Mouse (Mus musculus): ENCODE data around the gene Slc39a7. TPM values are rescaled to one million over a fixed set of nuclear protein-coding genes. Genes with fewer than 3 reads are reported as not detected.

Slc39a7 gene
- polyA plus RNA-seq, 1 experiment = 207 TPM

GRCm38 (mm10) chr17:34032806-34033205 is 1.3 kb upstream of the Slc39a7 start:
- H3K79me2 ChIP-seq (ENCODE audit: control insufficient read depth, insufficient read depth) = peaks cover 39% of the 10 kb centered on the region
- TF ChIP-seq POLR2AphosphoS2 (IDR thresholded peaks at IDR 0.05; ENCODE audit: insufficient read length, low read depth) (no peak), POLR2A (IDR thresholded peaks at IDR 0.05; ENCODE audit: insufficient read length, low read depth) (no peak), MAX (IDR thresholded peaks at IDR 0.05; ENCODE audit: low read depth) (no peak), E2F4 (IDR thresholded peaks at IDR 0.05; ENCODE audit: insufficient read depth) (no peak), CEBPB (IDR thresholded peaks at IDR 0.05; ENCODE audit: insufficient read depth, poor library complexity, severe bottlenecking) (no peak), MYOG (IDR thresholded peaks at IDR 0.05; ENCODE audit: control insufficient read depth in 1 of 3, insufficient read depth in 1 of 3, insufficient read length in 2 of 3, low read depth in 2 of 3) (no peak), MYOD1 (IDR thresholded peaks at IDR 0.05; ENCODE audit: control insufficient read depth in 1 of 3, insufficient read length in 2 of 3, low read depth in 2 of 3) (no peak)
- peak overlapping the region; percentile 71 for H3ac ChIP-seq (ENCODE audit: control insufficient read depth, insufficient read length)
- H3K4me2 ChIP-seq (ENCODE audit: low read depth) = peak overlapping the region; percentile 88
- peak overlapping the region; percentile 99 for H3K4me3 ChIP-seq
- H3K27me3 ChIP-seq (ENCODE audit: control insufficient read depth, insufficient read depth, insufficient read length) = no peaks in the 10 kb centered on the region
- H3K36me3 ChIP-seq (ENCODE audit: control insufficient read depth, insufficient read depth) = peaks cover 17% of the 10 kb centered on the region

GRCm38 (mm10) chr17:34032174-34032632 is 721 bp upstream of the Slc39a7 start:
- TF ChIP-seq USF1 (IDR thresholded peaks at IDR 0.05; ENCODE audit: low read depth) (no peak), E2F4 (IDR thresholded peaks at IDR 0.05; ENCODE audit: insufficient read depth) (peak; percentile 48), POLR2A (IDR thresholded peaks at IDR 0.05; ENCODE audit: insufficient read length, low read depth) (peak; percentile 75)
- Histone ChIP-seq H3ac (ENCODE audit: control insufficient read depth, insufficient read length) (peak overlapping the region; percentile 71), H3K4me2 (ENCODE audit: low read depth) (peak overlapping the region; percentile 88), H3K36me3 (ENCODE audit: control insufficient read depth, insufficient read depth) (peaks cover 12% of the 10 kb centered on the region), H3K27me3 (ENCODE audit: control insufficient read depth, insufficient read depth, insufficient read length) (no peaks in the 10 kb centered on the region), H3K79me2 (ENCODE audit: control insufficient read depth, insufficient read depth) (peaks cover 39% of the 10 kb centered on the region), H3K4me3 (peak overlapping the region; percentile 99)

GRCm38 (mm10) chr17:34030861-34031326 is 588 bp downstream of the Slc39a7 start:
- Histone ChIP-seq H3K27me3 (ENCODE audit: control insufficient read depth, insufficient read depth, insufficient read length) (no peaks in the 10 kb centered on the region), H3K36me3 (ENCODE audit: control insufficient read depth, insufficient read depth) (peaks cover 12% of the 10 kb centered on the region), H3K4me3 (peak overlapping the region; percentile 99), H3K79me2 (ENCODE audit: control insufficient read depth, insufficient read depth) (peaks cover 39% of the 10 kb centered on the region), H3K4me2 (ENCODE audit: low read depth) (peak overlapping the region; percentile 95), H3ac (ENCODE audit: control insufficient read depth, insufficient read length) (peak overlapping the region; percentile 71)
- TF ChIP-seq TCF3 (IDR thresholded peaks at IDR 0.05; ENCODE audit: insufficient read length, low read depth) (no peak), POLR2AphosphoS2 (IDR thresholded peaks at IDR 0.05; ENCODE audit: insufficient read length, low read depth) (peak; percentile 65), POLR2A (IDR thresholded peaks at IDR 0.05; ENCODE audit: insufficient read length, low read depth) (peak; percentile 51)

GRCm38 (mm10) chr17:34029890-34030595 is 1.4 kb downstream of the Slc39a7 start:
- TF ChIP-seq POLR2AphosphoS2 (IDR thresholded peaks at IDR 0.05; ENCODE audit: insufficient read length, low read depth) (peak; percentile 62), POLR2A (IDR thresholded peaks at IDR 0.05; ENCODE audit: insufficient read length, low read depth) (no peak)
- H3K27me3 ChIP-seq (ENCODE audit: control insufficient read depth, insufficient read depth, insufficient read length) = no peaks in the 10 kb centered on the region
- H3K4me2 ChIP-seq (ENCODE audit: low read depth) = peak overlapping the region; percentile 95
- H3K36me3 ChIP-seq (ENCODE audit: control insufficient read depth, insufficient read depth) = peaks cover 12% of the 10 kb centered on the region
- H3K4me3 ChIP-seq = peak overlapping the region; percentile 99
- peak overlapping the region; percentile 71 for H3ac ChIP-seq (ENCODE audit: control insufficient read depth, insufficient read length)
- peaks cover 39% of the 10 kb centered on the region for H3K79me2 ChIP-seq (ENCODE audit: control insufficient read depth, insufficient read depth)

GRCm38 (mm10) chr17:34029150-34029889 is 2.2 kb downstream of the Slc39a7 start:
- Histone ChIP-seq H3K79me2 (ENCODE audit: control insufficient read depth, insufficient read depth) (peaks cover 39% of the 10 kb centered on the region), H3ac (ENCODE audit: control insufficient read depth, insufficient read length) (no peak overlapping the region), H3K4me2 (ENCODE audit: low read depth) (peak overlapping the region; percentile 95), H3K36me3 (ENCODE audit: control insufficient read depth, insufficient read depth) (peaks cover 12% of the 10 kb centered on the region), H3K27me3 (ENCODE audit: control insufficient read depth, insufficient read depth, insufficient read length) (no peaks in the 10 kb centered on the region), H3K4me3 (peak overlapping the region; percentile 99)
- TF ChIP-seq MYOD1 (IDR thresholded peaks at IDR 0.05; ENCODE audit: control insufficient read depth in 1 of 3, insufficient read length in 2 of 3, low read depth in 2 of 3) = no peak
- no peak for TF ChIP-seq POLR2A (IDR thresholded peaks at IDR 0.05; ENCODE audit: insufficient read length, low read depth)
- TF ChIP-seq MYOG (IDR thresholded peaks at IDR 0.05; ENCODE audit: control insufficient read depth in 1 of 3, insufficient read depth in 1 of 3, insufficient read length in 2 of 3, low read depth in 2 of 3) = no peak
- no peak for TF ChIP-seq CEBPB (IDR thresholded peaks at IDR 0.05; ENCODE audit: insufficient read depth, poor library complexity, severe bottlenecking)
- TF ChIP-seq TCF3 (IDR thresholded peaks at IDR 0.05; ENCODE audit: insufficient read length, low read depth) = no peak
- TF ChIP-seq REST (IDR thresholded peaks at IDR 0.05; ENCODE audit: insufficient read depth, insufficient read length) = no peak
- no peak for TF ChIP-seq E2F4 (IDR thresholded peaks at IDR 0.05; ENCODE audit: insufficient read depth)
- TF ChIP-seq POLR2AphosphoS2 (IDR thresholded peaks at IDR 0.05; ENCODE audit: insufficient read length, low read depth) = no peak
- TF ChIP-seq TCF12 (IDR thresholded peaks at IDR 0.05; ENCODE audit: insufficient read depth, poor library complexity, severe bottlenecking) = no peak
